9 mouse cellular contexts compared by ENCODE assay signal in genomic region chr7:5019576-5019975, GRCm38 (mm10). TPM values are rescaled to one million over a fixed set of nuclear protein-coding genes. Genes with fewer than 3 reads are reported as not detected.
DNase-seq lines count a peak whose midpoint lies in the region; ATAC-seq and TF ChIP-seq lines count a peak whose summit lies in the region.
"Not testable (repeated sequence)": the region's sequence is repeated elsewhere in the genome, so short reads cannot be mapped to it uniquely, and the experiment has no call there.
"Had no signal": no experiment of that assay in that cellular context is flagged by ENCODE, and none has a peak within 500 bp of the region (broad histone marks: within the 10 kb centered on the region; RNA-seq: fewer than 3 reads in every experiment).

No protein-coding gene starts in this region.

- H3K9me3 ChIP-seq in forebrain, embryonic 13.5 days (replicated peaks); heart, embryonic 16.5 days (replicated peaks; ENCODE audit: control insufficient read depth, low read length); intestine, postnatal 0 days (ENCODE audit: control insufficient read depth); limb, embryonic 15.5 days; megakaryocyte, embryonic 14.5 days; neural tube, embryonic 14.5 days (ENCODE audit: control insufficient read depth, low read length): not testable (repeated sequence)

- not testable (repeated sequence) for H3K27me3 ChIP-seq in C2C12 (ENCODE audit: control insufficient read depth, insufficient read depth, insufficient read length); forebrain, embryonic 13.5 days; heart, embryonic 16.5 days (ENCODE audit: control insufficient read depth, insufficient read depth, low read length); intestine, postnatal 0 days (replicated peaks; ENCODE audit: control insufficient read depth, insufficient read depth, low read length); limb, embryonic 15.5 days; megakaryocyte, embryonic 14.5 days (replicated peaks); neural tube, embryonic 14.5 days (ENCODE audit: control insufficient read depth, insufficient read depth, low read length)

- H3K4me1 ChIP-seq in forebrain, embryonic 13.5 days, result peaks cover 21% of the 10 kb centered on the region
- peaks cover 17% of the 10 kb centered on the region for H3K4me1 ChIP-seq in heart, embryonic 16.5 days (ENCODE audit: control insufficient read depth, insufficient read depth, low read length)
- not testable (repeated sequence) for H3K4me1 ChIP-seq in intestine, postnatal 0 days (replicated peaks; ENCODE audit: control insufficient read depth, insufficient read depth, low read length); neural tube, embryonic 14.5 days (ENCODE audit: control insufficient read depth, insufficient read depth, low read length)
- peaks cover 32% of the 10 kb centered on the region for H3K4me1 ChIP-seq in limb, embryonic 15.5 days
- peaks cover 72% of the 10 kb centered on the region for H3K4me1 ChIP-seq in megakaryocyte, embryonic 14.5 days

- H3K79me3 ChIP-seq in C2C12 (ENCODE audit: low read depth), result peaks cover 34% of the 10 kb centered on the region

- WGBS in forebrain, embryonic 13.5 days, result 18% methylated on average over 8 of the region's 8 CpGs
- WGBS in heart, embryonic 16.5 days, result 34% methylated on average over 8 of the region's 8 CpGs
- WGBS in intestine, postnatal 0 days, result 22% methylated on average over 8 of the region's 8 CpGs
- WGBS in limb, embryonic 15.5 days, result 15% methylated on average over 8 of the region's 8 CpGs
- WGBS in neural tube, embryonic 14.5 days, result 28% methylated on average over 8 of the region's 8 CpGs

- H3K27ac ChIP-seq in forebrain, embryonic 13.5 days, result peak overlapping the region; percentile 93
- peak overlapping the region; percentile 97 for H3K27ac ChIP-seq in heart, embryonic 16.5 days (ENCODE audit: low read length)
- peak overlapping the region; percentile 95 for H3K27ac ChIP-seq in intestine, postnatal 0 days (ENCODE audit: low read depth, low read length)
- H3K27ac ChIP-seq in limb, embryonic 15.5 days, result peak overlapping the region; percentile 98
- H3K27ac ChIP-seq in neural tube, embryonic 14.5 days (ENCODE audit: low read depth, low read length), result peak overlapping the region; percentile 60; the same call in 1 of the 2 replicates

- 0 out of 2 replicates have a peak overlapping the region, but pooled peaks have one; percentile 26 for H3K9ac ChIP-seq in forebrain, embryonic 13.5 days
- H3K9ac ChIP-seq in heart, embryonic 16.5 days (ENCODE audit: low read length), result peak overlapping the region; percentile 76
- not testable (repeated sequence) for H3K9ac ChIP-seq in intestine, postnatal 0 days (ENCODE audit: low read depth, low read length); limb, embryonic 15.5 days; neural tube, embryonic 14.5 days (replicated peaks; ENCODE audit: low read depth, low read length)

- peaks cover 34% of the 10 kb centered on the region for H3K36me3 ChIP-seq in C2C12 (ENCODE audit: control insufficient read depth, insufficient read depth)
- H3K36me3 ChIP-seq in forebrain, embryonic 13.5 days (ENCODE audit: poor library complexity, severe bottlenecking), result peaks cover 38% of the 10 kb centered on the region
- H3K36me3 ChIP-seq in heart, embryonic 16.5 days (ENCODE audit: control insufficient read depth, insufficient read depth), result peaks cover 16% of the 10 kb centered on the region
- peaks cover 20% of the 10 kb centered on the region; the same call in 1 of the 2 replicates for H3K36me3 ChIP-seq in intestine, postnatal 0 days (ENCODE audit: control insufficient read depth, insufficient read depth)
- H3K36me3 ChIP-seq in limb, embryonic 15.5 days, result peaks cover 34% of the 10 kb centered on the region
- peaks cover 52% of the 10 kb centered on the region for H3K36me3 ChIP-seq in megakaryocyte, embryonic 14.5 days (replicated peaks; ENCODE audit: low read length)
- not testable (repeated sequence) for H3K36me3 ChIP-seq in neural tube, embryonic 14.5 days (ENCODE audit: control insufficient read depth, insufficient read depth, low read length)

- H3ac ChIP-seq in C2C12 (ENCODE audit: control insufficient read depth, insufficient read length, low read depth), result peak overlapping the region; percentile 23

- H3K4me3 ChIP-seq in C2C12 (ENCODE audit: insufficient read depth, poor library complexity, severe bottlenecking), result peak overlapping the region; percentile 29
- peak overlapping the region; percentile 88 for H3K4me3 ChIP-seq in forebrain, embryonic 13.5 days
- H3K4me3 ChIP-seq in heart, embryonic 16.5 days (ENCODE audit: low read length), result peak overlapping the region; percentile 81
- peak overlapping the region; percentile 88 for H3K4me3 ChIP-seq in intestine, postnatal 0 days (ENCODE audit: low read depth, low read length)
- H3K4me3 ChIP-seq in limb, embryonic 15.5 days, result peak overlapping the region; percentile 79
- peak overlapping the region; percentile 94 for H3K4me3 ChIP-seq in megakaryocyte, embryonic 14.5 days (replicated peaks)
- H3K4me3 ChIP-seq in neural tube, embryonic 14.5 days (ENCODE audit: low read depth, low read length), result peak overlapping the region; percentile 81

- peaks cover 52% of the 10 kb centered on the region for H3K79me2 ChIP-seq in C2C12 (ENCODE audit: control insufficient read depth, insufficient read depth)

- peak overlapping the region; percentile 87 for H3K4me2 ChIP-seq in forebrain, embryonic 13.5 days
- H3K4me2 ChIP-seq in heart, embryonic 16.5 days (ENCODE audit: low read depth, low read length), result peak overlapping the region; percentile 68
- peak overlapping the region; percentile 75 for H3K4me2 ChIP-seq in intestine, postnatal 0 days (replicated peaks; ENCODE audit: low read depth)
- H3K4me2 ChIP-seq in limb, embryonic 15.5 days, result peak overlapping the region; percentile 71
- H3K4me2 ChIP-seq in neural tube, embryonic 14.5 days (ENCODE audit: low read depth, low read length), result peak overlapping the region; percentile 29

- not testable (repeated sequence) for ATAC-seq in forebrain, embryonic 13.5 days; heart, embryonic 16.5 days (replicated peaks; ENCODE audit: extremely low read depth, insufficient read depth, low FRiP score); intestine, postnatal 0 days; limb, embryonic 15.5 days (ENCODE audit: insufficient number of reproducible peaks, low FRiP score, low TSS enrichment, low read depth); neural tube, embryonic 14.5 days (ENCODE audit: low read depth)

- TF ChIP-seq CTCF in C2C12 (IDR thresholded peaks at IDR 0.05; ENCODE audit: control insufficient read depth, insufficient read depth, insufficient read length); intestine, postnatal 0 days (IDR thresholded peaks at IDR 0.05; ENCODE audit: low read depth): not testable (repeated sequence)

- peak; percentile 41 for DNase-seq in cerebellum, adult 11-12 months

RNA-seq across cellular contexts. Expression of gene Zfp865, which starts 0.6 kb away (rescaled TPM):
- 16.5 TPM for polyA plus RNA-seq in C2C12 (2012; fragmentation: generic; extraction: Trizol)
- 5.1 and 5.4 TPM in 2 replicates for polyA plus RNA-seq in forebrain, embryonic 13.5 days (2015; fragmentation: Nextera tagmentation; extraction: Ambion mirVana)
- 3.9 and 4.0 TPM in 2 replicates for polyA plus RNA-seq in heart, embryonic 16.5 days (2015; fragmentation: Nextera tagmentation; extraction: Ambion mirVana)
- 2.3 and 2.6 TPM in 2 replicates for polyA plus RNA-seq in intestine, postnatal 0 days (2015; fragmentation: Nextera tagmentation; extraction: Ambion mirVana)
- polyA plus RNA-seq in limb, embryonic 15.5 days (2015; fragmentation: Nextera tagmentation; extraction: Ambion mirVana), result 4.9 and 6.3 TPM in 2 replicates
- 30.6 and 81.9 TPM in 2 replicates for polyA plus RNA-seq in megakaryocyte, embryonic 14.5 days (2012; ENCODE audit: insufficient read depth, low replicate concordance)
- polyA plus RNA-seq in neural tube, embryonic 14.5 days (2014; fragmentation: Nextera tagmentation; extraction: Ambion mirVana), result 5.9 and 6.8 TPM in 2 replicates

RNA-seq across cellular contexts. Expression of gene Ccdc106, which starts 0.8 kb away (rescaled TPM):
- polyA plus RNA-seq in C2C12 (2012; fragmentation: generic; extraction: Trizol), result 0.34 TPM
- 17.0 and 19.7 TPM in 2 replicates for polyA plus RNA-seq in forebrain, embryonic 13.5 days (2015; fragmentation: Nextera tagmentation; extraction: Ambion mirVana)
- polyA plus RNA-seq in heart, embryonic 16.5 days (2015; fragmentation: Nextera tagmentation; extraction: Ambion mirVana), result 1.5 and 2.3 TPM in 2 replicates
- 8.3 and 8.8 TPM in 2 replicates for polyA plus RNA-seq in intestine, postnatal 0 days (2015; fragmentation: Nextera tagmentation; extraction: Ambion mirVana)
- 31.0 and 37.3 TPM in 2 replicates for polyA plus RNA-seq in limb, embryonic 15.5 days (2015; fragmentation: Nextera tagmentation; extraction: Ambion mirVana)
- polyA plus RNA-seq in megakaryocyte, embryonic 14.5 days (2012; ENCODE audit: insufficient read depth, low replicate concordance), result 7.3 and 34.4 TPM in 2 replicates
- polyA plus RNA-seq in neural tube, embryonic 14.5 days (2014; fragmentation: Nextera tagmentation; extraction: Ambion mirVana), result 53.6 and 64.8 TPM in 2 replicates

RNA-seq across cellular contexts. Expression of gene Gm44973, which starts 4.3 kb away (rescaled TPM):
- polyA plus RNA-seq in C2C12 (2012; fragmentation: generic; extraction: Trizol), result not detected
- polyA plus RNA-seq in forebrain, embryonic 13.5 days (2015; fragmentation: Nextera tagmentation; extraction: Ambion mirVana), result 1.5 and 2.1 TPM in 2 replicates
- 0.95 TPM in 1 of 2 replicates, not detected in the other for polyA plus RNA-seq in heart, embryonic 16.5 days (2015; fragmentation: Nextera tagmentation; extraction: Ambion mirVana)
- polyA plus RNA-seq in intestine, postnatal 0 days (2015; fragmentation: Nextera tagmentation; extraction: Ambion mirVana), result 4.4 and 4.7 TPM in 2 replicates
- polyA plus RNA-seq in limb, embryonic 15.5 days (2015; fragmentation: Nextera tagmentation; extraction: Ambion mirVana), result 1.7 TPM in 1 of 2 replicates, not detected in the other
- polyA plus RNA-seq in megakaryocyte, embryonic 14.5 days (2012; ENCODE audit: insufficient read depth, low replicate concordance), result not detected in 2 replicates
- polyA plus RNA-seq in neural tube, embryonic 14.5 days (2014; fragmentation: Nextera tagmentation; extraction: Ambion mirVana), result 2.6 and 2.7 TPM in 2 replicates
- polyA plus RNA-seq: frontal cortex, adult 2 months had no signal

RNA-seq across cellular contexts. Expression of gene Fiz1, which starts 5.1 kb away (rescaled TPM):
- polyA plus RNA-seq in C2C12 (2012; fragmentation: generic; extraction: Trizol), result 30.6 TPM
- 46.6 and 51.2 TPM in 2 replicates for polyA plus RNA-seq in forebrain, embryonic 13.5 days (2015; fragmentation: Nextera tagmentation; extraction: Ambion mirVana)
- 25.6 and 26.2 TPM in 2 replicates for polyA plus RNA-seq in heart, embryonic 16.5 days (2015; fragmentation: Nextera tagmentation; extraction: Ambion mirVana)
- 15.5 and 16.1 TPM in 2 replicates for polyA plus RNA-seq in intestine, postnatal 0 days (2015; fragmentation: Nextera tagmentation; extraction: Ambion mirVana)
- polyA plus RNA-seq in limb, embryonic 15.5 days (2015; fragmentation: Nextera tagmentation; extraction: Ambion mirVana), result 37.7 and 38.6 TPM in 2 replicates
- polyA plus RNA-seq in megakaryocyte, embryonic 14.5 days (2012; ENCODE audit: insufficient read depth, low replicate concordance), result 17.2 and 28.0 TPM in 2 replicates
- polyA plus RNA-seq in neural tube, embryonic 14.5 days (2014; fragmentation: Nextera tagmentation; extraction: Ambion mirVana), result 27.2 and 30.4 TPM in 2 replicates

RNA-seq across cellular contexts. Expression of gene Zfp524, which starts 5.4 kb away (rescaled TPM):
- 12.9 TPM for polyA plus RNA-seq in C2C12 (2012; fragmentation: generic; extraction: Trizol)
- 9.1 and 10.4 TPM in 2 replicates for polyA plus RNA-seq in forebrain, embryonic 13.5 days (2015; fragmentation: Nextera tagmentation; extraction: Ambion mirVana)
- 14.1 and 15.1 TPM in 2 replicates for polyA plus RNA-seq in heart, embryonic 16.5 days (2015; fragmentation: Nextera tagmentation; extraction: Ambion mirVana)
- 21.9 and 22.6 TPM in 2 replicates for polyA plus RNA-seq in intestine, postnatal 0 days (2015; fragmentation: Nextera tagmentation; extraction: Ambion mirVana)
- polyA plus RNA-seq in limb, embryonic 15.5 days (2015; fragmentation: Nextera tagmentation; extraction: Ambion mirVana), result 14.5 and 15.0 TPM in 2 replicates
- 68.6 and 88.3 TPM in 2 replicates for polyA plus RNA-seq in megakaryocyte, embryonic 14.5 days (2012; ENCODE audit: insufficient read depth, low replicate concordance)
- 5.9 and 7.9 TPM in 2 replicates for polyA plus RNA-seq in neural tube, embryonic 14.5 days (2014; fragmentation: Nextera tagmentation; extraction: Ambion mirVana)

Comparison
In these comparisons a context has a peak if more than half of its experiments do, and no peak if none do; other contexts are left out.
1. H3K4me3 ChIP-seq: peak in every context shown above with its lines; median percentile 94 in megakaryocyte, embryonic 14.5 days; 88 in forebrain, embryonic 13.5 days; 88 in intestine, postnatal 0 days; 81 in heart, embryonic 16.5 days; 81 in neural tube, embryonic 14.5 days; 79 in limb, embryonic 15.5 days; 29 in C2C12.
2. H3K4me2 ChIP-seq: peak in every context shown above with its lines; median percentile 87 in forebrain, embryonic 13.5 days; 75 in intestine, postnatal 0 days; 71 in limb, embryonic 15.5 days; 68 in heart, embryonic 16.5 days; 29 in neural tube, embryonic 14.5 days.